Mouse (Mus musculus): ENCODE data around the gene Slc35b3. TPM values are rescaled to one million over a fixed set of nuclear protein-coding genes. Genes with fewer than 3 reads are reported as not detected.

The Slc35b3 gene
- total RNA-seq, 4 experiments from 2014 or later, result 2.7 to 5.5 (median 3.8) TPM

GRCm38 (mm10) chr13:38938433-38938832 is 22.2 kb downstream of the Slc35b3 start:
- no peak for DNase-seq (ENCODE audit: low spot score)

DNA sequence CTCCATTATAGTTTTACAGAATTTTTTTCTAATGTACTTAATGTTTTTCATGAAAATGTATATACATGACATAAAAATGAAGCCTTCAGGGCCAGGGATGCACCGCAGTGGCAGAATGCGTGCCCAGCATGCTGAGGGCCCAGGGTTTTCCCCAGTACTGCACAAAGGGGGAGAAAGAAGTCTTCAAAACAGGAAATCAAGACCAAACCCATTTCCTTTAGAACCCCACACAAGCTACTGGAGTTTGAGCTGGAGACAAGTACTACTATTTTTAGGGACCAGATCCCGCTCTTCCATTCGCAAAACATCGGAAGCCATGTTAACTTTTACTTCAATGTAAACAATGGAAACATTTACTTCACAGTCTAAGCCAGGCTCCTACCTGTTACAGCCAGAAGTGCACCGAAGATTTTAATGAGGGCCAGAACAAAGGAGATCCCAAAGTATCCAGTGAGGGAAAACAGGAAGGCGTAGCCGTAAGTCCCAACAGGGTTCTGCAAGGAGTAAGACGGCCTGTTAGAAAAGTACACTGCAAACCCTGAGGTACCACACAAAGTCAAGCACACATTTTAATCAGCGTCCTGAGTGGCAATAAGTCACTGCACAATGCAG is 23.7 kb downstream of the Slc35b3 start:
- DNase-seq (ENCODE audit: low spot score), result no peak

DNA sequence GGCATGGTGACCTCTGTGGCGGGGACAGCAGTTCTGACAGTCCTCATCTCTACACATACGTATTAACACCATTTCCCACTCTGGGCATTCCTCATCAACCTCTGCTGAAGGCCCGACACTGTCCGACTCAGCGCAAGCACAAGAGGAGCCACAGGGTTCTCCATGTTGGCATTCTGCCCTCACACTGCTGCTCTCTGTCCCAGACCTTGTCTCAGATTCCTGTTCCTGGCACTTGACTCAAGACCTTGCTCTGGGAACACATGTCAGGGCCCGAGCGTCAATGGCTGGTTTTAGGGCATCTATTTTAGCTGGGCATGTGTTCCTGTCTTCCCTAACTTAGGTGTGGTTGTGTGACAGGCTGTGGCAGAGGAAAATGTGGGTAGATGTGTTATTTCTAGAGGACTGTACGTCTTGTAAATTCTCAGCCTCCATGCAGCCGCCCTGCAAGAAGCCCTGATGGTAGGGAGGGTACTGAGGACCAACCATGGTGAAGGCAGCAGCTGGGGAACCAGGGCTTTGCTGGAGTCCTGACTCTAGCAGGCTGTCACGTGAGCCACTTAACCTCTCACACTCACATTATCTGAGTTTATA is 24.7 kb downstream of the Slc35b3 start:
- no peak for DNase-seq (ENCODE audit: low spot score)

DNA sequence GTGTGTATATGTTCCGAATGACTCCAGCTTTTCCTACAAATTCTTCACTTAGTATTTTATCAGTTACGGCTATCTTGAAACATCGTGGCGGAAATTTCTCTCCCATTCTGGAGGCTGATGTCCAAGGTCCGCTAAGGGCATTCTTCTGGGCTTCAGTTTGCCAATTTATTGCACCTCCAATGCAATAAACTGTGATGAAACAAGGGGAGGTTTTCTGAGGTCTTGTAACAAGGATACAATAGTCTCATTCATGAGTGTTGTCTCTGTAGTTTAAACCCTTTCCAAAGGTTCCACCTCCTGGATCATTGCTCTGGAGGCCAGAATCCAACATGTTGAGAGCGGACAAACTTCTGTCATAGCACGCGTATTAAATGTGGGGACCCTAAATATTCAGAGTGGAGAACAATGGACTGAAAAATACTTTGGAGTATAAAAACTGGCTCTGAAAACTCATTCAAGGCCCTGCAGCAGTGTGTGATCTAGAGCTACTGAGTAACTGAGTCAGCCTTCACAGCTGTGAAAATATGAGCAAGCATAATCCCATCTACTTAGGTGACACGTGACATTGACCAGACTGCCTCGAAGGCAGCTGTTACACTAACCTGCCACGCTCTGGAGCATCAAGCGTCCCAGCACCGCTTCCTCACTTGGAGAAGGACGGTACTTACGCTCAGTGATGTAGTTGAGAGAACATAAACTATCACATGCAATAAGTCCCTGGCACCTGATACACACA is 30.7 kb downstream of the Slc35b3 start:
- no peak for DNase-seq (ENCODE audit: low spot score)

DNA sequence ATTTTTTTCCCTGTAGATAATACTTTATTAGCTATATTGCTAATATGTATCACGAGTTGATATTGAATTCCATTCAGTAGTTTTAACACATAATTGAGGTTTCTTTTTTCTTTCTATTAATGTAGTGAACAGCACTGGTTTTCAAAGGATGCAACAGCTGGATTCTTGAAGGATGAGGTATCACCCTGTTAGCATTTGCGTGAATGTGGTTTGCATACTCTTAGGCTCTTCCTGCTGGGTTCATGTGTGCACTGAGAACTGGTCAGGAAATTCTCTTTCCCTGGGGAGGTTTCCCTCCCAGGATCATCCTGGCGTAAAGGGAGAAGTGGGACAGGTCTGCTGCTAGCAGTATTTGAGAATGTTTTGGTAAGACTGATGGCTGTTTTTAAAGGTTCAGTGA is 38.0 kb downstream of the Slc35b3 start:
- no peak for DNase-seq (ENCODE audit: low spot score)

DNA sequence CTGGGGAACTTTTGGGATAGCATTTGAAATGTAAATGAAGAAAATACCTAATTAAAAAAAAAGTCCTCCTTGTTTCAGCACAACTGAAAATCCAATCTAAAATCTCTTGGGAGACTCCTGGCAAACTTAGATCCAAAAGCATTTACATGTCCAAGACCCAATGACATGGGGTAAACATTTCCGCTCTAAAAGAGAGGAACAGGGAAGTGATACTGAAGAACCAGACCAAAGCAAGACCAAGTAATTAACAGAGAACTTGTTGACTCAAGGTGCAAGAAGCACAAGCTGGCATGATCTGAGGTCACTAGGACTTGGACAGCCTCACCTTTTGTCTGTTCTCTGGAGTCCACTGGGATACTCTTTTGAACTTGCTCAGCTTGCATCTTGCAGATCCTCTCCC is 39.4 kb downstream of the Slc35b3 start:
- DNase-seq (ENCODE audit: low spot score), result no peak

- DNase-seq (ENCODE audit: low spot score), result no peak
These were observed 42.3 kb downstream of the Slc35b3 start for GRCm38 (mm10) chr13:38918188-38918885.

GRCm38 (mm10) chr13:38917556-38917955 is 43.1 kb downstream of the Slc35b3 start:
- DNase-seq (ENCODE audit: low spot score), result no peak

- DNase-seq (ENCODE audit: low spot score), result no peak
These were observed 45.9 kb downstream of the Slc35b3 start for GRCm38 (mm10) chr13:38914771-38915170.

- no peak for DNase-seq (ENCODE audit: low spot score)
These were observed 68.3 kb downstream of the Slc35b3 start for GRCm38 (mm10) chr13:38892364-38892763.
